Mouse (Mus musculus) neural tube, embryonic 12.5 days (tissue): Measurements from ENCODE around the gene Metap2. TPM values are rescaled to one million over a fixed set of nuclear protein-coding genes. Genes with fewer than 3 reads are reported as not detected.
A peak's percentile ranks its signal among the peaks of the same experiment; 100 is the strongest.
"Not testable (repeated sequence)": the region's sequence is repeated elsewhere in the genome, so short reads cannot be mapped to it uniquely, and the experiment has no call there.

Source experiments
- ATAC-seq: fragments of 200-750 bp; cut with Nextera tagmentation; 2 replicates; pipeline ENCODE4 v1.8.0; 2017; ENCODE audit warnings: low read depth, mild to moderate bottlenecking, moderate TSS enrichment, moderate library complexity; ENCODE audit not compliant: low FRiP score
- H3K27ac ChIP-seq: fragments of 300-500 bp; sonication (generic); 2 replicates; pipeline ENCODE4 v1.5.1; 2016
- H3K27me3 ChIP-seq: fragments of 300-500 bp; sonication (generic); replicated peaks from 2 replicates; pipeline ENCODE4 v1.6.1; 2016; ENCODE audit warnings: mild to moderate bottlenecking
- H3K36me3 ChIP-seq: fragments of 300-500 bp; sonication (generic); 2 replicates; pipeline ENCODE4 v1.6.1; 2016; ENCODE audit warnings: mild to moderate bottlenecking
- H3K4me1 ChIP-seq: fragments of 300-500 bp; sonication (generic); 2 replicates; pipeline ENCODE4 v1.6.1; 2016
- H3K4me2 ChIP-seq: fragments of 300-500 bp; sonication (generic); replicated peaks from 2 replicates; pipeline ENCODE4 v1.6.1; 2016; ENCODE audit warnings: mild to moderate bottlenecking
- H3K4me3 ChIP-seq: fragments of 300-500 bp; sonication (generic); 2 replicates; pipeline ENCODE4 v1.5.1; 2016
- H3K9ac ChIP-seq: fragments of 300-500 bp; sonication (generic); 2 replicates; pipeline ENCODE4 v1.6.1; 2016; ENCODE audit warnings: mild to moderate bottlenecking
- H3K9me3 ChIP-seq: fragments of 300-500 bp; sonication (generic); 2 replicates; pipeline ENCODE4 v1.6.1; 2016; ENCODE audit warnings: mild to moderate bottlenecking
- WGBS: fragments of 180-500 bp; shearing (Covaris S2); methylation state at CpG from one replicate; pipeline ENCODE4 v1.1.7; 2016; 5-methylcytosine and 5-hydroxymethylcytosine counted together
- polyA plus RNA-seq: library from polyadenylated mRNA; unstranded; fragments of >200 nt; fragmentation: Nextera tagmentation; extraction: Ambion mirVana; gene quantifications from 2 replicates; pipeline ENCODE4 v1.2.1, GENCODE M21; 2016

The Metap2 gene
- polyA plus RNA-seq, 1 experiment from 2014 or later = 201 TPM

GRCm38 (mm10) chr10:93832811-93833210 lies 64.1 kb downstream of the Metap2 start:
- Histone ChIP-seq H3K4me3 (no peak overlapping the region), H3K4me2 (peak overlapping the region; percentile 97; the same call in 1 of the 2 replicates)

GRCm38 (mm10) chr10:93831730-93832574 lies 64.9 kb downstream of the Metap2 start:
- Histone ChIP-seq H3K4me2 (peak overlapping the region; percentile 34), H3K4me3 (no peak overlapping the region), H3K4me1 (peaks cover 21% of the 10 kb centered on the region), H3K27ac (no peak overlapping the region), H3K9ac (no peak overlapping the region), H3K9me3 (no peaks in the 10 kb centered on the region), H3K27me3 (peaks cover 33% of the 10 kb centered on the region), H3K36me3 (no peaks in the 10 kb centered on the region)
- no peak for ATAC-seq
- WGBS = 10% methylated on average over 18 of the region's 18 CpGs

More at GRCm38 (mm10) chr10:93832811-93833210, 64.1 kb downstream of the Metap2 start:
- Histone ChIP-seq H3K4me1 (peaks cover 21% of the 10 kb centered on the region), H3K9ac (no peak overlapping the region), H3K27ac (no peak overlapping the region), H3K9me3 (no peaks in the 10 kb centered on the region), H3K27me3 (peaks cover 33% of the 10 kb centered on the region), H3K36me3 (no peaks in the 10 kb centered on the region)
- WGBS = 45% methylated on average over 9 of the region's 9 CpGs
- ATAC-seq = no peak

- Histone ChIP-seq H3K27ac (no peak within 1 kb of the TSS), H3K4me3 (no peak within 1 kb of the TSS)
Measured at GRCm38 (mm10) chr10:93830931-93831729, 65.8 kb downstream of the Metap2 start, which contains the start of gene Usp44. TSS of gene Usp44 (plus strand) at chr10:93831555.

GRCm38 (mm10) chr10:93829898-93830831 lies 66.7 kb downstream of the Metap2 start:
- H3K4me2 ChIP-seq = no peak overlapping the region
- 49% methylated on average over 9 of the region's 9 CpGs for WGBS
- H3K4me1 ChIP-seq = peaks cover 21% of the 10 kb centered on the region
- H3K4me3 ChIP-seq = no peak overlapping the region
- H3K9me3 ChIP-seq = no peaks in the 10 kb centered on the region
- no peak for ATAC-seq
- H3K36me3 ChIP-seq = no peaks in the 10 kb centered on the region
- no peak overlapping the region for H3K27ac ChIP-seq
- peaks cover 33% of the 10 kb centered on the region for H3K27me3 ChIP-seq
- no peak overlapping the region for H3K9ac ChIP-seq

More at GRCm38 (mm10) chr10:93830931-93831729, 65.8 kb downstream of the Metap2 start, which contains the start of gene Usp44:
- Histone ChIP-seq H3K36me3 (no peaks in the 10 kb centered on the region), H3K9me3 (no peaks in the 10 kb centered on the region), H3K4me2 (peak within 1 kb of the TSS; percentile 34), H3K9ac (no peak within 1 kb of the TSS), H3K4me1 (peaks cover 21% of the 10 kb centered on the region), H3K27me3 (peaks cover 33% of the 10 kb centered on the region)
- ATAC-seq = no peak
- WGBS = 10% methylated on average over 22 of the region's 22 CpGs

- WGBS = 40% methylated on average over 7 of the region's 7 CpGs
- no peak overlapping the region for H3K4me2 ChIP-seq
- H3K9ac ChIP-seq = no peak overlapping the region
- no peak overlapping the region for H3K27ac ChIP-seq
- H3K9me3 ChIP-seq = no peaks in the 10 kb centered on the region
- peaks cover 5% of the 10 kb centered on the region; the same call in 1 of the 2 replicates for H3K4me1 ChIP-seq
- no peak for ATAC-seq
- no peak overlapping the region for H3K4me3 ChIP-seq
- H3K36me3 ChIP-seq = no peaks in the 10 kb centered on the region
- H3K27me3 ChIP-seq = no peaks in the 10 kb centered on the region; the same call in 1 of the 2 replicates
Measured at GRCm38 (mm10) chr10:93818661-93819060, 78.2 kb downstream of the Metap2 start.

- no peaks in the 10 kb centered on the region for H3K27me3 ChIP-seq
- WGBS = 69% methylated on average over 10 of the region's 10 CpGs
- no peak overlapping the region for H3K4me3 ChIP-seq
- H3K4me1 ChIP-seq = no peaks in the 10 kb centered on the region
- H3K4me2 ChIP-seq = no peak overlapping the region
- H3K9ac ChIP-seq = no peak overlapping the region
- no peaks in the 10 kb centered on the region for H3K9me3 ChIP-seq
- no peak for ATAC-seq
- H3K36me3 ChIP-seq = no peaks in the 10 kb centered on the region
- H3K27ac ChIP-seq = no peak overlapping the region
Measured at GRCm38 (mm10) chr10:93813755-93814154, 83.1 kb downstream of the Metap2 start.

- Histone ChIP-seq H3K4me2 (peak overlapping the region; percentile 30; the same call in 1 of the 2 replicates), H3K9ac (no peak overlapping the region), H3K27ac (no peak overlapping the region), H3K9me3 (no peaks in the 10 kb centered on the region), H3K4me1 (no peaks in the 10 kb centered on the region), H3K36me3 (no peaks in the 10 kb centered on the region), H3K4me3 (no peak overlapping the region), H3K27me3 (no peaks in the 10 kb centered on the region)
- ATAC-seq = no peak
- WGBS = 16% methylated on average over 10 of the region's 10 CpGs
Measured at GRCm38 (mm10) chr10:93812774-93813415, 84.0 kb downstream of the Metap2 start.

GRCm38 (mm10) chr10:93812098-93812497 lies 84.8 kb downstream of the Metap2 start:
- no peak overlapping the region for H3K9ac ChIP-seq
- H3K27ac ChIP-seq = no peak overlapping the region
- no peaks in the 10 kb centered on the region for H3K36me3 ChIP-seq
- no peak for ATAC-seq
- no peaks in the 10 kb centered on the region for H3K9me3 ChIP-seq
- 84% methylated on average over 7 of the region's 7 CpGs for WGBS
- no peak overlapping the region for H3K4me3 ChIP-seq
- no peaks in the 10 kb centered on the region for H3K27me3 ChIP-seq
- H3K4me2 ChIP-seq = no peak overlapping the region
- no peaks in the 10 kb centered on the region for H3K4me1 ChIP-seq

GRCm38 (mm10) chr10:93810590-93811185 lies 86.2 kb downstream of the Metap2 start:
- Histone ChIP-seq H3K27ac (no peak overlapping the region), H3K4me2 (no peak overlapping the region), H3K27me3 (no peaks in the 10 kb centered on the region), H3K4me3 (no peak overlapping the region), H3K9me3 (no peaks in the 10 kb centered on the region), H3K4me1 (no peaks in the 10 kb centered on the region), H3K36me3 (no peaks in the 10 kb centered on the region), H3K9ac (no peak overlapping the region)
- ATAC-seq = no peak
- 24% methylated on average over 7 of the region's 7 CpGs for WGBS

- not testable (repeated sequence) for H3K9ac ChIP-seq, H3K9me3 ChIP-seq, H3K4me3 ChIP-seq, H3K27me3 ChIP-seq, H3K27ac ChIP-seq, ATAC-seq, H3K36me3 ChIP-seq, H3K4me2 ChIP-seq, H3K4me1 ChIP-seq
- 94% methylated on average over 8 of the region's 8 CpGs for WGBS
Measured at GRCm38 (mm10) chr10:93809438-93809837, 87.5 kb downstream of the Metap2 start.
